Mouse (Mus musculus): ENCODE results near the gene Bbs10. TPM values are rescaled to one million over a fixed set of nuclear protein-coding genes. Genes with fewer than 3 reads are reported as not detected.

The Bbs10 gene
- 4.8 and 5.5 TPM in 2 replicates for polyA plus RNA-seq (2015; fragmentation: Nextera tagmentation; extraction: Ambion mirVana)

GRCm38 (mm10) chr10:111298140-111299098, at the start of gene Bbs10:
Bbs10 (plus strand) TSS chr10:111298679.
- Histone ChIP-seq H3K9ac (replicated peaks) (peak within 1 kb of the TSS; percentile 65), H3K9me3 (replicated peaks) (no peaks in the 10 kb centered on the region), H3K27ac (replicated peaks) (peak within 1 kb of the TSS; percentile 97), H3K27me3 (replicated peaks) (no peaks in the 10 kb centered on the region), H3K4me1 (peaks cover 19% of the 10 kb centered on the region), H3K36me3 (no peaks in the 10 kb centered on the region; the same call in 1 of the 2 replicates), H3K4me3 (replicated peaks) (peak within 1 kb of the TSS; percentile 69), H3K4me2 (peak within 1 kb of the TSS; percentile 60)
- ATAC-seq (ENCODE audit: low FRiP score) = peak; percentile 99
- 2% methylated on average over 53 of the region's 54 CpGs for WGBS

- H3K4me3 ChIP-seq (replicated peaks) = peak overlapping the region; percentile 30; the same call in 1 of the 2 replicates
- no peak overlapping the region for H3K9ac ChIP-seq (replicated peaks)
- H3K4me1 ChIP-seq = no peaks in the 10 kb centered on the region
- no peaks in the 10 kb centered on the region for H3K36me3 ChIP-seq
- 81% methylated on average over 4 of the region's 4 CpGs for WGBS
- ATAC-seq (ENCODE audit: low FRiP score) = no peak
- H3K4me2 ChIP-seq = peak overlapping the region; percentile 47
- H3K27me3 ChIP-seq (replicated peaks) = no peaks in the 10 kb centered on the region
- H3K9me3 ChIP-seq (replicated peaks) = no peaks in the 10 kb centered on the region
- H3K27ac ChIP-seq (replicated peaks) = no peak overlapping the region
Observed at GRCm38 (mm10) chr10:111250192-111250591, 48.3 kb upstream of the Bbs10 start.

- Histone ChIP-seq H3K9me3 (replicated peaks) (no peaks in the 10 kb centered on the region), H3K9ac (replicated peaks) (no peak overlapping the region), H3K27me3 (replicated peaks) (no peaks in the 10 kb centered on the region), H3K4me3 (replicated peaks) (no peak overlapping the region), H3K4me1 (no peaks in the 10 kb centered on the region), H3K4me2 (no peak overlapping the region), H3K27ac (replicated peaks) (no peak overlapping the region), H3K36me3 (no peaks in the 10 kb centered on the region)
- WGBS = 86% methylated on average over 5 of the region's 5 CpGs
- ATAC-seq (ENCODE audit: low FRiP score) = no peak
Observed at GRCm38 (mm10) chr10:111251666-111252065, 46.8 kb upstream of the Bbs10 start.

GRCm38 (mm10) chr10:111255228-111255627, 43.3 kb upstream of the Bbs10 start:
- no peak for ATAC-seq (ENCODE audit: low FRiP score)
- Histone ChIP-seq H3K36me3 (0 out of 2 replicates have a peak, but pooled peaks cover 4% of the 10 kb centered on the region), H3K4me3 (replicated peaks) (no peak overlapping the region), H3K9me3 (replicated peaks) (no peaks in the 10 kb centered on the region), H3K4me2 (no peak overlapping the region), H3K4me1 (no peaks in the 10 kb centered on the region), H3K27me3 (replicated peaks) (no peaks in the 10 kb centered on the region), H3K9ac (replicated peaks) (no peak overlapping the region), H3K27ac (replicated peaks) (no peak overlapping the region)
- WGBS = 86% methylated on average over 6 of the region's 6 CpGs

- no peak overlapping the region for H3K4me2 ChIP-seq
- H3K27ac ChIP-seq (replicated peaks) = no peak overlapping the region
- 89% methylated on average over 3 of the region's 3 CpGs for WGBS
- H3K4me1 ChIP-seq = no peaks in the 10 kb centered on the region
- H3K9ac ChIP-seq (replicated peaks) = no peak overlapping the region
- 0 out of 2 replicates have a peak, but pooled peaks cover 4% of the 10 kb centered on the region for H3K36me3 ChIP-seq
- no peak overlapping the region for H3K4me3 ChIP-seq (replicated peaks)
- H3K9me3 ChIP-seq (replicated peaks) = no peaks in the 10 kb centered on the region
- ATAC-seq (ENCODE audit: low FRiP score) = no peak
- no peaks in the 10 kb centered on the region for H3K27me3 ChIP-seq (replicated peaks)
Observed at GRCm38 (mm10) chr10:111256156-111256555, 42.3 kb upstream of the Bbs10 start.

GRCm38 (mm10) chr10:111257358-111257757, 41.1 kb upstream of the Bbs10 start:
- H3K9me3 ChIP-seq (replicated peaks) = no peaks in the 10 kb centered on the region
- no peaks in the 10 kb centered on the region for H3K4me1 ChIP-seq
- H3K36me3 ChIP-seq = 0 out of 2 replicates have a peak, but pooled peaks cover 4% of the 10 kb centered on the region
- H3K27me3 ChIP-seq (replicated peaks) = no peaks in the 10 kb centered on the region
- H3K4me2 ChIP-seq = no peak overlapping the region
- H3K4me3 ChIP-seq (replicated peaks) = no peak overlapping the region
- WGBS = 86% methylated on average over 3 of the region's 3 CpGs
- H3K9ac ChIP-seq (replicated peaks) = no peak overlapping the region
- no peak overlapping the region for H3K27ac ChIP-seq (replicated peaks)
- no peak for ATAC-seq (ENCODE audit: low FRiP score)

- Histone ChIP-seq H3K4me2 (no peak overlapping the region), H3K4me3 (replicated peaks) (no peak overlapping the region), H3K4me1 (no peaks in the 10 kb centered on the region), H3K27me3 (replicated peaks) (no peaks in the 10 kb centered on the region), H3K9me3 (replicated peaks) (no peaks in the 10 kb centered on the region), H3K9ac (replicated peaks) (no peak overlapping the region), H3K27ac (replicated peaks) (no peak overlapping the region), H3K36me3 (0 out of 2 replicates have a peak, but pooled peaks cover 4% of the 10 kb centered on the region)
- ATAC-seq (ENCODE audit: low FRiP score) = no peak
- WGBS = 94% methylated on average over 3 of the region's 3 CpGs
Observed at GRCm38 (mm10) chr10:111258256-111258655, 40.2 kb upstream of the Bbs10 start.

- Histone ChIP-seq H3K4me1 (no peaks in the 10 kb centered on the region), H3K36me3 (peaks cover 56% of the 10 kb centered on the region), H3K9me3 (replicated peaks) (no peaks in the 10 kb centered on the region), H3K9ac (replicated peaks) (no peak overlapping the region), H3K27ac (replicated peaks) (no peak overlapping the region), H3K27me3 (replicated peaks) (no peaks in the 10 kb centered on the region), H3K4me3 (replicated peaks) (no peak overlapping the region), H3K4me2 (no peak overlapping the region)
- no peak for ATAC-seq (ENCODE audit: low FRiP score)
- WGBS = 89% methylated on average over 15 of the region's 15 CpGs
Observed at GRCm38 (mm10) chr10:111271687-111272086, 26.8 kb upstream of the Bbs10 start.

GRCm38 (mm10) chr10:111272905-111273304, 25.6 kb upstream of the Bbs10 start:
- Histone ChIP-seq H3K36me3 (peaks cover 59% of the 10 kb centered on the region), H3K4me2 (no peak overlapping the region)

GRCm38 (mm10) chr10:111273463-111274088, 24.9 kb upstream of the Bbs10 start:
- no peak for ATAC-seq (ENCODE audit: low FRiP score)
- H3K9me3 ChIP-seq (replicated peaks) = no peaks in the 10 kb centered on the region

More at GRCm38 (mm10) chr10:111272905-111273304, 25.6 kb upstream of the Bbs10 start:
- ATAC-seq (ENCODE audit: low FRiP score) = no peak
- Histone ChIP-seq H3K4me3 (replicated peaks) (no peak overlapping the region), H3K9ac (replicated peaks) (no peak overlapping the region), H3K9me3 (replicated peaks) (no peaks in the 10 kb centered on the region), H3K27ac (replicated peaks) (no peak overlapping the region), H3K27me3 (replicated peaks) (no peaks in the 10 kb centered on the region), H3K4me1 (no peaks in the 10 kb centered on the region)
- WGBS = 80% methylated on average over 11 of the region's 11 CpGs

GRCm38 (mm10) chr10:111275822-111276221, 22.7 kb upstream of the Bbs10 start:
- H3K36me3 ChIP-seq = peaks cover 59% of the 10 kb centered on the region
- no peaks in the 10 kb centered on the region for H3K9me3 ChIP-seq (replicated peaks)
- no peak overlapping the region for H3K9ac ChIP-seq (replicated peaks)
- 88% methylated on average over 2 of the region's 2 CpGs for WGBS
- H3K4me3 ChIP-seq (replicated peaks) = no peak overlapping the region
- ATAC-seq (ENCODE audit: low FRiP score) = no peak
- no peaks in the 10 kb centered on the region for H3K27me3 ChIP-seq (replicated peaks)
- H3K4me2 ChIP-seq = no peak overlapping the region
- no peak overlapping the region for H3K27ac ChIP-seq (replicated peaks)
- no peaks in the 10 kb centered on the region for H3K4me1 ChIP-seq

More at GRCm38 (mm10) chr10:111273463-111274088, 24.9 kb upstream of the Bbs10 start:
- no peaks in the 10 kb centered on the region for H3K4me1 ChIP-seq
- H3K4me2 ChIP-seq = no peak overlapping the region
- no peaks in the 10 kb centered on the region for H3K27me3 ChIP-seq (replicated peaks)
- H3K36me3 ChIP-seq = peaks cover 60% of the 10 kb centered on the region
- no peak overlapping the region for H3K9ac ChIP-seq (replicated peaks)
- no peak overlapping the region for H3K4me3 ChIP-seq (replicated peaks)
- H3K27ac ChIP-seq (replicated peaks) = no peak overlapping the region
- 20% methylated on average over 5 of the region's 5 CpGs for WGBS

Data from neural tube, embryonic 15.5 days (tissue).